Mouse (Mus musculus) heart, adult 2 months (tissue): ENCODE data around the gene Utp3.

Source experiments
- CTCF ChIP-seq: fragments of 200-600 bp; IDR thresholded peaks from 2 replicates; pipeline ENCODE4 v1.8.1; 2022; ENCODE audit warnings: antibody characterized with exemption, mild to moderate bottlenecking, moderate library complexity
- POLR2A ChIP-seq: fragments of 200-500 bp; IDR thresholded peaks from 2 replicates; pipeline ENCODE4 v1.6.1; 2011; ENCODE audit warnings: mild to moderate bottlenecking, low read depth, low read length, control low read depth; ENCODE audit not compliant: insufficient read depth

DNA sequence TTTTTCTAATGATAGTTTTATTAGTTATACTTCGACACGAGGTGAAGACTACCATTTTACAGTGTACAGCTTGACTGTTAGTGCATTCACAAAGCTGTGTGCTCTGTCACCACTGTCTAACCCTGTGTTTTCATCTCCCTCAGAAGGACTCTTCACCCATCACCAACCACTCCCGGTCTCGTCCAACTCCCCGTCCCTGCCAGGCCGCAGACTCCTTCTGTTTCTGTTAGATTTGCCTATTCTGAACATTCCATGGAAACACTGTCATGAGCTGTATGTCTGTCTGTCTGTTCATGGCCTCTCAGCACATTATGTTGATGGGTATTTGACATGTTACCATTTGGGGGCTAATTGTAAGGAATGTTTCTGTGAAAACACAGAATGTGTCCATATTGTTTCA lies 44.7 kb downstream of the Utp3 start:
- TF ChIP-seq POLR2A (no peak), CTCF (no peak)
